8 mouse cellular contexts compared by ENCODE assay signal in the genomic region with DNA sequence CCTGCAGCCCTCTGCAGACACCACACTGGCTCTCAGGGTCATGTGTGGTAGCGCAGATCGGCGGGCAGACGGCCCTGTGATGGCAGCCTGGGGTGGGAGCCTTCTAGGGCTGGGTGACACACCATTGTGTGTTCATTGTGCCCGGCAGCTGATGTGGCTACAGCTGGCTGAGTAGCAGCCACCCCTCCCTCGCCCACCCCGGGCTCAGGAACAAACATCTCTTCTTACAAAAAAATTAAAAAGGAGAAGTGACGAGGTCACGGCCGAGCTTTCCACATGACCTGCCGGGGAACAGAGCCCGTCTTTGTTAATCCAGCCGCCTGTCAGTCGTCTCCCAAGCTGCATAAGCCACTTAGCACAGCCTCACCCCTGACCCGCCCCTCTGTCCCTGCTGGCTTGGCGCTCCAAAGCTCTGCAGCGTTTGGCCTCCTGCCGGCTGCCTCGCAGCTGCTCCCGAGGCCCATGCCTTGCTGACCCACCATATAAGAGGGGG.
DNase-seq lines count a peak whose midpoint lies in the region; ATAC-seq lines count a peak whose summit lies in the region.

No protein-coding gene starts in this region.

- H3K36me3 ChIP-seq in embryonic facial prominence, embryonic 13.5 days: no peaks in the 10 kb centered on the region

- intact Hi-C loops in heart, postnatal 14 days (cut with DNase I): loop anchor here (5.0 kb wide), 1 partner anchor 274 kb away; no protein-coding TSS in a partner anchor

- 18% methylated on average over 20 of the region's 20 CpGs for WGBS in embryonic facial prominence, embryonic 13.5 days

- 0 out of 2 replicates have a peak overlapping the region, but pooled peaks have one; percentile 12 for H3K27ac ChIP-seq in embryonic facial prominence, embryonic 13.5 days

- no peak overlapping the region for H3K4me3 ChIP-seq in embryonic facial prominence, embryonic 13.5 days

- DNase-seq in ovary, postnatal 36 days (ENCODE audit: low spot score): peak; percentile 50
- no peak for DNase-seq in ovary, postnatal 10 days (ENCODE audit: low spot score)
- DNase-seq in heart, postnatal 14 days: peak; percentile 67 to 75
- DNase-seq in layer of hippocampus, adult 8-10 months (ENCODE audit: low spot score in 2 of 2): peak; percentile 72 to 90
- DNase-seq in lung, postnatal 36 days: peak; percentile 79
- DNase-seq in retina, postnatal 7 days (ENCODE audit: low read depth, low spot score): peak; percentile 81
- no peak for DNase-seq in thymus, postnatal 4 days

- no peaks in the 10 kb centered on the region for H3K27me3 ChIP-seq in embryonic facial prominence, embryonic 13.5 days

- peak overlapping the region; percentile 55; the same call in 1 of the 2 replicates for H3K9ac ChIP-seq in embryonic facial prominence, embryonic 13.5 days

- no peak; the same call in 1 of the 2 replicates for ATAC-seq in embryonic facial prominence, embryonic 13.5 days (ENCODE audit: insufficient number of reproducible peaks, insufficient read depth, low FRiP score, low TSS enrichment, low read depth)

- H3K4me1 ChIP-seq in embryonic facial prominence, embryonic 13.5 days: peaks cover 50% of the 10 kb centered on the region

- H3K4me2 ChIP-seq in embryonic facial prominence, embryonic 13.5 days: no peak overlapping the region; the same call in 1 of the 2 replicates

- H3K9me3 ChIP-seq in embryonic facial prominence, embryonic 13.5 days: no peaks in the 10 kb centered on the region

Comparison
In these comparisons a context has a peak if more than half of its experiments do, and no peak if none do; other contexts are left out.
1. DNase-seq: peak in ovary, postnatal 36 days (single experiment), heart, postnatal 14 days (2 of 2), layer of hippocampus, adult 8-10 months (2 of 2), lung, postnatal 36 days (single experiment) and retina, postnatal 7 days (single experiment); none in ovary, postnatal 10 days (single experiment) and thymus, postnatal 4 days (single experiment).